Mouse (Mus musculus): ENCODE measurements around the gene Gm11232.

DNA sequence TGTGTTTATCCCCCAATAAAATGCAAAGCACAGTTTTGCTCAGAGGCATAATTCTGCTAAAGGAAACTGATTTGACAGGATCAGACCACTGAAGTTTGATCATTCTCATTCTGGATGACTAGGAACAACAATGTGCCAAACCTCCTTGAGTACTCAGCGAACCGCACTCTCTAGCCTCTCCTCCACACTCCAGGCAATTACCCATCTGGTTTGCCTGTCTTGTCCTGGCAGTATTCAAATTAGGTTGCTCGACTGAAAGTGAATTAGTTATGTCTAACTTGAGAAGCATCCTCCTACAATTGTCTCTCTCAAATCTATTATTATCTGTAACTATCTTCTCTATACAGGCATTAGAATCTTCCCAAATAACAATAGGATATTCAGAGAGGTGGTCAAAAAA lies 22.5 kb downstream of the Gm11232 start:
- TF ChIP-seq CTCF (IDR thresholded peaks at IDR 0.05; ENCODE audit: control insufficient read depth, insufficient read depth, insufficient replicate concordance, low read depth, low read length) (no peak), POLR2A (IDR thresholded peaks at IDR 0.05; ENCODE audit: control insufficient read depth, low read depth, low read length) (no peak)
